Mouse (Mus musculus) limb, embryonic 10.5 days (tissue): ENCODE data around the gene Gja3. TPM values are rescaled to one million over a fixed set of nuclear protein-coding genes. Genes with fewer than 3 reads are reported as not detected.
"Not testable (repeated sequence)": the region's sequence is repeated elsewhere in the genome, so short reads cannot be mapped to it uniquely, and the experiment has no call there.

Experiments used
- DNase-seq: peaks from one replicate; pipeline ENCODE4 v3.0.0-alpha.2; 2017; ENCODE audit warnings: low spot score
- H3K27ac ChIP-seq: fragments of 300-500 bp; sonication (generic); 2 replicates; pipeline ENCODE4 v1.5.1; 2016; ENCODE audit warnings: mild to moderate bottlenecking
- H3K27me3 ChIP-seq: fragments of 300-500 bp; sonication (generic); 2 replicates; pipeline ENCODE4 v1.6.1; 2016; ENCODE audit warnings: low read depth, mild to moderate bottlenecking; ENCODE audit not compliant: poor library complexity, severe bottlenecking
- H3K36me3 ChIP-seq: fragments of 300-500 bp; sonication (generic); 2 replicates; pipeline ENCODE4 v1.6.1; 2016; ENCODE audit warnings: mild to moderate bottlenecking, moderate library complexity
- H3K4me1 ChIP-seq: fragments of 300-500 bp; sonication (generic); 2 replicates; pipeline ENCODE4 v1.6.1; 2016
- H3K4me3 ChIP-seq: fragments of 300-500 bp; sonication (generic); 2 replicates; pipeline ENCODE4 v1.5.1; 2016; ENCODE audit warnings: mild to moderate bottlenecking, moderate library complexity
- H3K9me3 ChIP-seq: fragments of 300-500 bp; sonication (generic); replicated peaks from 2 replicates; pipeline ENCODE4 v1.6.1; 2016; ENCODE audit warnings: mild to moderate bottlenecking
- WGBS: fragments of 180-500 bp; shearing (Covaris S2); methylation state at CpG from one replicate; pipeline ENCODE4 v1.1.7; 2016; 5-methylcytosine and 5-hydroxymethylcytosine counted together
- polyA plus RNA-seq: library from polyadenylated mRNA; unstranded; fragments of >200 nt; fragmentation: Nextera tagmentation; extraction: Ambion mirVana; gene quantifications from 2 replicates; pipeline ENCODE4 v1.2.1, GENCODE M21; 2016

The Gja3 gene
- polyA plus RNA-seq, 1 experiment from 2014 or later, result 15.7 TPM

GRCm38 (mm10) chr14:57084180-57084668 lies 26.3 kb upstream of the Gja3 start:
- Histone ChIP-seq H3K27me3 (no peaks in the 10 kb centered on the region), H3K27ac (peak overlapping the region; percentile 53), H3K4me1 (peaks cover 16% of the 10 kb centered on the region), H3K4me3 (no peak overlapping the region), H3K36me3 (no peaks in the 10 kb centered on the region), H3K9me3 (no peaks in the 10 kb centered on the region)
- WGBS, result 24% methylated on average over 11 of the region's 11 CpGs
- peak; percentile 41 for DNase-seq

GRCm38 (mm10) chr14:57082863-57083262 lies 25.0 kb upstream of the Gja3 start:
- Histone ChIP-seq H3K27ac (no peak overlapping the region), H3K36me3 (no peaks in the 10 kb centered on the region), H3K4me1 (peaks cover 16% of the 10 kb centered on the region), H3K27me3 (no peaks in the 10 kb centered on the region), H3K9me3 (no peaks in the 10 kb centered on the region), H3K4me3 (no peak overlapping the region)
- 100% methylated on average over 1 of the region's 1 CpGs for WGBS
- no peak for DNase-seq

GRCm38 (mm10) chr14:57075537-57075936 lies 17.6 kb upstream of the Gja3 start:
- no peak for DNase-seq
- Histone ChIP-seq H3K27ac (no peak overlapping the region), H3K4me1 (peaks cover 14% of the 10 kb centered on the region), H3K4me3 (no peak overlapping the region), H3K9me3 (no peaks in the 10 kb centered on the region), H3K27me3 (no peaks in the 10 kb centered on the region), H3K36me3 (no peaks in the 10 kb centered on the region)
- 86% methylated on average over 6 of the region's 6 CpGs for WGBS

GRCm38 (mm10) chr14:57069906-57070305 lies 12.0 kb upstream of the Gja3 start:
- peaks cover 22% of the 10 kb centered on the region for H3K4me1 ChIP-seq
- peak; percentile 78 for DNase-seq
- not testable (repeated sequence) for H3K36me3 ChIP-seq, H3K9me3 ChIP-seq, H3K27ac ChIP-seq, H3K27me3 ChIP-seq, H3K4me3 ChIP-seq
- 3% methylated on average over 2 of the region's 2 CpGs for WGBS

GRCm38 (mm10) chr14:57066053-57066452 lies 8.2 kb upstream of the Gja3 start:
- Histone ChIP-seq H3K27me3 (no peaks in the 10 kb centered on the region), H3K4me1 (peaks cover 20% of the 10 kb centered on the region), H3K27ac (no peak overlapping the region)

GRCm38 (mm10) chr14:57060052-57060451 lies 2.2 kb upstream of the Gja3 start:
- H3K36me3 ChIP-seq, H3K9me3 ChIP-seq, H3K4me3 ChIP-seq, H3K27ac ChIP-seq: not testable (repeated sequence)
- 0% methylated on average over 1 of the region's 1 CpGs for WGBS
- peaks cover 45% of the 10 kb centered on the region for H3K27me3 ChIP-seq
- H3K4me1 ChIP-seq, result peaks cover 29% of the 10 kb centered on the region
- DNase-seq, result peak; percentile 84

More at GRCm38 (mm10) chr14:57066053-57066452, 8.2 kb upstream of the Gja3 start:
- no peaks in the 10 kb centered on the region for H3K9me3 ChIP-seq
- no peak overlapping the region for H3K4me3 ChIP-seq
- DNase-seq, result no peak
- no peaks in the 10 kb centered on the region for H3K36me3 ChIP-seq

GRCm38 (mm10) chr14:57057204-57057562 lies 717 bp downstream of the Gja3 start:
- H3K27ac ChIP-seq, result peak overlapping the region; percentile 77

GRCm38 (mm10) chr14:57052713-57053112 lies 5.2 kb downstream of the Gja3 start:
- H3K4me3 ChIP-seq, result no peak overlapping the region
- H3K9me3 ChIP-seq, result no peaks in the 10 kb centered on the region
- DNase-seq, result no peak
- H3K36me3 ChIP-seq, result no peaks in the 10 kb centered on the region; the same call in 1 of the 2 replicates
- peaks cover 30% of the 10 kb centered on the region for H3K27me3 ChIP-seq
- 76% methylated on average over 6 of the region's 6 CpGs for WGBS
- peaks cover 8% of the 10 kb centered on the region for H3K4me1 ChIP-seq
- no peak overlapping the region for H3K27ac ChIP-seq

More at GRCm38 (mm10) chr14:57057204-57057562, 717 bp downstream of the Gja3 start:
- Histone ChIP-seq H3K27me3 (peaks cover 48% of the 10 kb centered on the region), H3K4me1 (peaks cover 26% of the 10 kb centered on the region), H3K36me3 (no peaks in the 10 kb centered on the region; the same call in 1 of the 2 replicates), H3K9me3 (no peaks in the 10 kb centered on the region), H3K4me3 (peak overlapping the region; percentile 79)
- DNase-seq, result no peak
- WGBS, result 4% methylated on average over 19 of the region's 19 CpGs

- WGBS, result 91% methylated on average over 6 of the region's 6 CpGs
- H3K27ac ChIP-seq, result no peak overlapping the region
- DNase-seq, result no peak
- H3K27me3 ChIP-seq, result no peaks in the 10 kb centered on the region
- no peak overlapping the region for H3K4me3 ChIP-seq
- H3K4me1 ChIP-seq, result no peaks in the 10 kb centered on the region
- H3K9me3 ChIP-seq, result no peaks in the 10 kb centered on the region
- H3K36me3 ChIP-seq, result no peaks in the 10 kb centered on the region
Observed at GRCm38 (mm10) chr14:57043863-57044262, 14.0 kb downstream of the Gja3 start.

- H3K27ac ChIP-seq, result no peak overlapping the region
- no peaks in the 10 kb centered on the region for H3K9me3 ChIP-seq
- no peaks in the 10 kb centered on the region for H3K36me3 ChIP-seq
- no peaks in the 10 kb centered on the region for H3K27me3 ChIP-seq
- no peaks in the 10 kb centered on the region for H3K4me1 ChIP-seq
- no peak for DNase-seq
- no peak overlapping the region for H3K4me3 ChIP-seq
- 73% methylated on average over 1 of the region's 1 CpGs for WGBS
Observed at GRCm38 (mm10) chr14:57041439-57041838, 16.5 kb downstream of the Gja3 start.

GRCm38 (mm10) chr14:57034926-57035498 lies 22.9 kb downstream of the Gja3 start:
- H3K27ac ChIP-seq, result no peak overlapping the region
- no peaks in the 10 kb centered on the region for H3K27me3 ChIP-seq

GRCm38 (mm10) chr14:57034135-57034534 lies 23.8 kb downstream of the Gja3 start:
- Histone ChIP-seq H3K9me3 (no peaks in the 10 kb centered on the region), H3K4me3 (no peak overlapping the region), H3K27me3 (no peaks in the 10 kb centered on the region), H3K4me1 (no peaks in the 10 kb centered on the region), H3K27ac (no peak overlapping the region), H3K36me3 (peaks cover 4% of the 10 kb centered on the region; the same call in 1 of the 2 replicates)
- 85% methylated on average over 9 of the region's 9 CpGs for WGBS
- DNase-seq, result no peak

More at GRCm38 (mm10) chr14:57034926-57035498, 22.9 kb downstream of the Gja3 start:
- Histone ChIP-seq H3K4me3 (no peak overlapping the region), H3K36me3 (peaks cover 4% of the 10 kb centered on the region; the same call in 1 of the 2 replicates), H3K9me3 (no peaks in the 10 kb centered on the region), H3K4me1 (no peaks in the 10 kb centered on the region)
- WGBS, result 81% methylated on average over 6 of the region's 6 CpGs
- DNase-seq, result no peak

- WGBS, result 82% methylated on average over 3 of the region's 3 CpGs
- no peak overlapping the region for H3K4me3 ChIP-seq
- H3K27me3 ChIP-seq, result no peaks in the 10 kb centered on the region
- no peaks in the 10 kb centered on the region for H3K9me3 ChIP-seq
- no peaks in the 10 kb centered on the region for H3K4me1 ChIP-seq
- DNase-seq, result no peak
- no peak overlapping the region for H3K27ac ChIP-seq
- peaks cover 4% of the 10 kb centered on the region; the same call in 1 of the 2 replicates for H3K36me3 ChIP-seq
Observed at GRCm38 (mm10) chr14:57032850-57033249, 25.1 kb downstream of the Gja3 start.

- 87% methylated on average over 2 of the region's 2 CpGs for WGBS
- peak; percentile 4 for DNase-seq
- Histone ChIP-seq H3K27me3 (no peaks in the 10 kb centered on the region), H3K4me3 (no peak overlapping the region), H3K9me3 (no peaks in the 10 kb centered on the region), H3K4me1 (no peaks in the 10 kb centered on the region), H3K27ac (no peak overlapping the region), H3K36me3 (no peaks in the 10 kb centered on the region)
Observed at GRCm38 (mm10) chr14:57018436-57018835, 39.5 kb downstream of the Gja3 start.
